Mouse (Mus musculus): ENCODE data around the gene Ahr. TPM values are rescaled to one million over a fixed set of nuclear protein-coding genes. Genes with fewer than 3 reads are reported as not detected.

Gene Ahr
- polyA plus RNA-seq, 1 experiment from 2014 or later = 1.4 TPM

DNA sequence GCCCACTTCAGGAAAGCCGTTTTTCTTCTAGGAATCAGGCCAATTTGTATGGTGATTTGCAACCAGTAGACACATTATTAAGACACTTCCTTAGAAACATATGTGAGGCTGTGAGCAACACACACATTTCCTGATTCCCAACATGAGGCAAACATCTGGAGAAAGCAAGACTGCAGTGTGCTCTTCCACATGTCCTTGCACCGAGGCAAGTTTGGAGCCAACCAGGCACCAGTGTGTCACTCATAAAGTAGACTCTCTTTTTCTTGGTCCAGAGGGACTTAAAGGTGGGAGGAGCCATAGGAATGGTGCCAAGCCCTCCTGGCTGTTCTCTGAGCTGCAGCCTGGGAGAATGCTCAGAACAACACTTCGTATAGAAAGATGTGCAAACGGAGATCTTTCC, 39.6 kb downstream of the Ahr start:
- no peak overlapping the region for H3K4me3 ChIP-seq (replicated peaks)
- WGBS = 82% methylated on average over 4 of the region's 4 CpGs

DNA sequence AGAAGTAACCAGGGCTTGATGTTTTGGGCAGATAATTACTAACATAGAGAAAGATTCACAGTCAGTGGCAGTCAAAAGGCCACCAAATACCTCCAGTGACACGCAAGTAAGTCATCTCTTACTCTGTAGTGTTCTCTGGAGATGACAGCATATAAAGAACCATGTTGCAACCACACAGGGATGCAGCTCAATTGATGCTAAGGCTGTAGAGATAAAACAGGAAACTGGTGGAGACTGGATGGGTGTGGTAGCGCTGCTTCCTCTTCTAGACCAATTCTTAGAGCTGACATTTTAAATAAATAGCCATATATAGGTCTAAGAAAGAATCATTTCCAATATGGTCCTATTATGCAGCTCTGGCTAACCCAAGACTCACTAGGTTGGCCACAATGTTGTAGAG, 54.1 kb downstream of the Ahr start:
- Histone ChIP-seq H3K4me1 (replicated peaks) (no peaks in the 10 kb centered on the region), H3K9me3 (no peaks in the 10 kb centered on the region), H3K4me2 (replicated peaks) (no peak overlapping the region), H3K27ac (no peak overlapping the region), H3K4me3 (replicated peaks) (no peak overlapping the region), H3K36me3 (no peaks in the 10 kb centered on the region), H3K9ac (replicated peaks) (no peak overlapping the region), H3K27me3 (no peaks in the 10 kb centered on the region)
- ATAC-seq = no peak
- 80% methylated on average over 2 of the region's 2 CpGs for WGBS

More for the DNA sequence above, 39.6 kb downstream of the Ahr start:
- no peak for ATAC-seq
- no peaks in the 10 kb centered on the region for H3K36me3 ChIP-seq
- H3K27ac ChIP-seq = no peak overlapping the region
- no peaks in the 10 kb centered on the region for H3K27me3 ChIP-seq
- no peaks in the 10 kb centered on the region for H3K9me3 ChIP-seq
- H3K9ac ChIP-seq (replicated peaks) = no peak overlapping the region
- no peaks in the 10 kb centered on the region for H3K4me1 ChIP-seq (replicated peaks)
- no peak overlapping the region for H3K4me2 ChIP-seq (replicated peaks)

DNA sequence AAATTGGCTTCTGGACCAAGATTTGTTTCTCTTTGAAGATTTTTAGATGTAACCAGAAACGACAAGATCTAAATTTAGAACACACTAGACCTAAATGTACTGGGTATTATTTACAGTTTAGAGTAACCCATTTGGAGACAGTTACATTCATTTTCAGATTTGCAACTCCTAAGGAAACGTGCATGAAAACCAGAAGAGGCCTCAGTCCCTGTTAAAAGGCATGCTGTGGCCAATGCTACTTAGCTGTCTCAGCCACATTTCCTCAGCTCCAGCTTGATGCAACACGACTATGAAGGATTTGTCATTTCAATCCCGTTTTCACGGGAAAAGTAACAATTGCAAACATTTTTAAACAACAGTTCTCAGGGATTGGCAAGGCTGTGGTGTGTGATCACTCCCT, 55.9 kb downstream of the Ahr start:
- H3K4me1 ChIP-seq (replicated peaks) = no peaks in the 10 kb centered on the region
- no peak overlapping the region for H3K4me2 ChIP-seq (replicated peaks)
- no peak overlapping the region for H3K27ac ChIP-seq
- WGBS = 85% methylated on average over 5 of the region's 5 CpGs
- H3K9me3 ChIP-seq = no peaks in the 10 kb centered on the region
- no peak for ATAC-seq
- H3K9ac ChIP-seq (replicated peaks) = no peak overlapping the region
- no peaks in the 10 kb centered on the region for H3K27me3 ChIP-seq
- no peak overlapping the region for H3K4me3 ChIP-seq (replicated peaks)
- no peaks in the 10 kb centered on the region for H3K36me3 ChIP-seq

DNA sequence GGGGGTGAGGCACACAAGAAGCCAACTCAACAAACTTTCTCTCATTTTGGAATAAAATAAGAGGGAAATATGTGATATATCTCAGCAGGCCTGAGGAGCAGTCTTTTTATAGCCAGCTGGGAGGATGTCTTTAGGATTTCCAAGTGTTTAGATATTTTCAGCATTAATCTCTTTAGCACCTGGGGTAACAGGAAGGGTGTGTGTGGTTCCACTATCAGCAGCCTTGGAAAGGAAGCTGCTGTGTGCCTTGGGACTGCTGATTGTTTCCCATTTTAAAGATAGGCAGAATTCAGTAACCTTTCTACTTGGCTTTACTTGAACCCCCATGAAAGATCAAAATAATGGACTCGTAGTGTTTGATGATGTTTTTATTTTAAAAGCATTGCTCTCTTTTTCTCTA, 71.4 kb downstream of the Ahr start:
- ATAC-seq = no peak
- Histone ChIP-seq H3K9ac (replicated peaks) (no peak overlapping the region), H3K4me2 (replicated peaks) (no peak overlapping the region), H3K4me3 (replicated peaks) (no peak overlapping the region), H3K9me3 (no peaks in the 10 kb centered on the region), H3K36me3 (no peaks in the 10 kb centered on the region), H3K27me3 (no peaks in the 10 kb centered on the region), H3K4me1 (replicated peaks) (no peaks in the 10 kb centered on the region), H3K27ac (no peak overlapping the region)
- 88% methylated on average over 1 of the region's 1 CpGs for WGBS

DNA sequence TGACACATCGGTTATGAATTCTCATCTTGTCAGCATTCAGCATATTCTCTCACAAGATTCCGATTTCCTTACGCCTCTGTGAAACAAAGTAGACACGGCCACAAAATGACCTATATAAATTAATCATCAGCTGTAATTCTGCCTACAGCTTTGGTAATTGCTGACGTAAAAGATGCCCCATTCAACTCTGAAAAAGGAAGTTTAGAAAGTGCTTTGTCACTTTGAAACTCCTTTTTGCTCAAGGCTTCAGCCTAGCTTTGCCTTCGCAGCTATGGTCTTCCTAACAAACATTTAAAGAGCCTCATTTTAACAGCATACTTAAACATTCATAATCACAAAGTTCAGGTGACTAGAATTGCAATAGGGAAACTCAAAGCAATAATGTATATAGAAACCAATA, 72.2 kb downstream of the Ahr start:
- ATAC-seq = no peak
- no peak overlapping the region for H3K27ac ChIP-seq
- WGBS = 92% methylated on average over 6 of the region's 6 CpGs

DNA sequence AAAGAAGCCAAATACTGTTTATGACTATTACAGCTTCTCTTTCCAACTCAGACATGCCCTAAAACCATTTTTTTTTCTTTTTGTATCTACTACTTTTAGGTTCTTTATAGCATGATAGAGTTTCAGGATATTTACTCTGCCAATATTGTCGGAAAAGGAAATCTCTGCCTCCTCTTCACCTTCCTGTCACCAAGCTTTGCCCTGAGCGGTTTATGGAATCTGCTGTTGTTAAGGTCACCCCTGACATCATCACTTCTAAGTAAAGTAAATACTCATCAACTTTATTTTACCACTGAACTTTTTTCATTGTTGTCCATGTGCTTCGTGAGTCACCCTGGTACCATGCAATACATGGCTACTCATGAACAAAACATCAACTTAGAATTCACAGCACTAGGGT, 75.2 kb downstream of the Ahr start:
- ATAC-seq = no peak
- no peaks in the 10 kb centered on the region for H3K4me1 ChIP-seq (replicated peaks)

More for the DNA sequence above, 72.2 kb downstream of the Ahr start:
- no peaks in the 10 kb centered on the region for H3K4me1 ChIP-seq (replicated peaks)
- no peaks in the 10 kb centered on the region for H3K27me3 ChIP-seq
- no peaks in the 10 kb centered on the region for H3K36me3 ChIP-seq
- H3K4me3 ChIP-seq (replicated peaks) = no peak overlapping the region
- H3K9me3 ChIP-seq = no peaks in the 10 kb centered on the region
- H3K4me2 ChIP-seq (replicated peaks) = no peak overlapping the region
- H3K9ac ChIP-seq (replicated peaks) = no peak overlapping the region

More for the DNA sequence above, 75.2 kb downstream of the Ahr start:
- H3K36me3 ChIP-seq = no peaks in the 10 kb centered on the region
- no peak overlapping the region for H3K4me2 ChIP-seq (replicated peaks)
- no peaks in the 10 kb centered on the region for H3K27me3 ChIP-seq
- no peak overlapping the region for H3K27ac ChIP-seq
- H3K9ac ChIP-seq (replicated peaks) = no peak overlapping the region
- H3K4me3 ChIP-seq (replicated peaks) = no peak overlapping the region
- WGBS = 86% methylated on average over 3 of the region's 3 CpGs
- no peaks in the 10 kb centered on the region for H3K9me3 ChIP-seq
